Mouse (Mus musculus): ENCODE results near the gene Prss22.

DNA sequence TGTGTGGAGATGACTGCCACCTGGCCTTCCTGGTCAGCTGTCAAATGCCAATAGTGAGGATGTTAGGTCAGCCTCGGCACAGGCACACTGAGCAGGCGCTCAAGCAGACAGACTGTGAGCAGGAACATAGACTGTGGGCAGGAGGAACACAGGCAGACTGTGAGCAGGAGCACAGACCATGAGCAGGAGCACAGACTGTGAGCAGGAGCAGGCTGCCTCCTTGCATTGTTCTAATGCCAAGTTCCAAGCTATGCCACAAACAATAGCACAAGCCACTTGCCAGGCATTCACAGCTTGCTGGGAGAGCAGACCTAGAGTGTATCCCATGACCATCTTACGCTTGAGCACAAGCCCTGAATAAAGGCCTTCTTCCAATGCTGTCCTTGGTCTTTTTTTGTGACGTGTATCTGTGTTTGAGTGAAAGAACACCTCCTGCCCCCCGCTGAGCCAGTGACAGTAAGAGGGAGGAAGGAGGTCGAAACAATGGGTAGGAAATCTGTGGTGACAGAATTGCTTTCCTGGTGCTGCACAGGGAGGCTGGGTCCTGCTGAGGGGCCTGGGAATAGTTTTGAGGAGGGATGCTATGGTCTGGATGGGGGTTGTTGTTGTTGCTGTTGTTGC lies 32.0 kb downstream of the Prss22 start:
- TF ChIP-seq TAL1 (IDR thresholded peaks at IDR 0.05; ENCODE audit: low read length) (no peak), GATA1 (IDR thresholded peaks at IDR 0.05; ENCODE audit: low read length) (no peak)
